Mouse (Mus musculus) A20 (cell line): ENCODE data around the gene Cep112.

Experiments used
- DNase-seq: peaks from one replicate; pipeline ENCODE4 v3.0.0-alpha.2; 2011; ENCODE audit warnings: low read depth, low spot score

Gene Cep112

DNA sequence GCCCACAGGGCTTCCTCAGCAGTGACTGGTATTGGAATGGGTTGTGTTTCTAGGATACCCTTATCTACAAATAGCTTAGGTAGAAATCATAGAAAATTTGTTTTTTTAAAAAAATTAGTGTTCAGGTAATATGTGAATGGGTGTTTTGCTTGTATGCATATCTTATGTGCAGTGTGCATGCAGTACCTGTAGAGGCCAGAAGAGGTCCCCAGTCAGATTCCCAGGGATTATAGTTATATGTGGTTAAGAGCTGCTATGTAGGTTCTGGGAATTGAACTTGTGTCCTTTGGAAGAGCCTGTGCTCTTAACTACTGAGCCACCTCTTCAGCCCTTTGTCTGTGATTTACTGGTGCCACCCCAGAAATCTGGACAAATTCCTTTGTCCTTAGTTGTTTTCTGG, 22.2 kb downstream of the Cep112 start:
- DNase-seq, result peak; percentile 15

DNA sequence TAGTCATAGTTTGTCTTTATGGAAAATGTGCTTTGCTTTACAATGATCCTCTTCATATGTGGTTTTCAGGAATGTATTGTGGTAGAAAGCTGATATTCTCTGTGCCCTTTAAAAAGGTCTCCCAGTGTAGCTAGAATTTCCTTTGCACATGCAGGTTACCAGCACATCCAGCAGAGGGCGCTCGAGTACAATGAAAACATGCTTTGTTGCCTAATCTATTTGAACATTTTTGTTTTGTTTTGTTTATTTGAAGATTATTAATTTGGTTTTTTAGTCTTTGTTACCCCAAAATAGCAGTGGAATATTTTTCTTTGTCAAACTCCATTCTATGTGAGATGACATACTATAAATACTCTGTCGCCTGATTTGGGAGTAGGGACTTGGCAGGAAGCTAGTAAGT, 24.8 kb downstream of the Cep112 start:
- peak; percentile 55 for DNase-seq

- no peak for DNase-seq
Observed at GRCm38 (mm10) chr11:108459599-108459998, 34.6 kb downstream of the Cep112 start.

GRCm38 (mm10) chr11:108464138-108464537, 39.1 kb downstream of the Cep112 start:
- no peak for DNase-seq

- no peak for DNase-seq
Observed at GRCm38 (mm10) chr11:108464715-108465301, 39.8 kb downstream of the Cep112 start.

DNA sequence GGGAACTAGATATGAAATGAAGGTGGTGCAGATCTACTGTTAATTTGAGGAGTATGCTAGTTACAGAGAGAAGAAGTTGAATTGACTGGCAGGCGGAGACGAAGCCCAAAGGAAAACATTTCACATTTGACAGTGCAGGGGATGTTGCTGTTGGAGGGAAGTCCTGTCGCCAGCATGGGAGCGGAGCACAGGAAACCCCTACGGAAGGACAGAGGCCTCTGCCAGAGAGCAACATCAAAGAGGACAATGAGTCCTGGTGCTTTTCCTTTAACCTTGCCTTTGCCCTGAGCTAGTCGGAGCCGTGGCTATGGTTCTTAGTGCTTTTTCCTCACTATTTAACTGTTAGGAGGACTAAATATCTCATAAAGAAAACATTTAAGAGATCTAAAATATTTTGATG, 50.7 kb downstream of the Cep112 start:
- no peak for DNase-seq

DNA sequence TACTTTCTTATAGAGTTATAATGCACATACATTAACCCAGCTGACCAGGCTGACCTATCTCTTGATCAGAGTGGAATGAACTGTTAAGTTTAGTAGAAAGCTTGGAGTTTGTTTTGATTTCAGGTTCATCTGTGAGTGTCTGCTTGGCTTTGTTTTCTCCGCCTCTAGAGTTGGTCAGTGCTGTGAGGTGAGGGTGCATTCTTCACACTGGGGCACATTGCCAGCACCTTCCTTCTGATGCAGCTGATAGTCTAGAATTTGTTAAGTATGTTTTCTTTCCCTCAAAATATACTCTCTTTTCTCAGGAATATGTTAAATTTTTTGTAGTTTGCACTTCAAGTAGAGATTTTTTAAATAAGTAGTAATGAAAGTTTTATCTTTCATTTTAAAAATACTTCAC, 51.2 kb downstream of the Cep112 start:
- DNase-seq, result no peak

GRCm38 (mm10) chr11:108483976-108484375, 59.0 kb downstream of the Cep112 start:
- DNase-seq, result no peak

GRCm38 (mm10) chr11:108488256-108488655, 63.3 kb downstream of the Cep112 start:
- DNase-seq, result no peak

- DNase-seq, result no peak
Observed at GRCm38 (mm10) chr11:108489863-108490262, 64.9 kb downstream of the Cep112 start.

DNA sequence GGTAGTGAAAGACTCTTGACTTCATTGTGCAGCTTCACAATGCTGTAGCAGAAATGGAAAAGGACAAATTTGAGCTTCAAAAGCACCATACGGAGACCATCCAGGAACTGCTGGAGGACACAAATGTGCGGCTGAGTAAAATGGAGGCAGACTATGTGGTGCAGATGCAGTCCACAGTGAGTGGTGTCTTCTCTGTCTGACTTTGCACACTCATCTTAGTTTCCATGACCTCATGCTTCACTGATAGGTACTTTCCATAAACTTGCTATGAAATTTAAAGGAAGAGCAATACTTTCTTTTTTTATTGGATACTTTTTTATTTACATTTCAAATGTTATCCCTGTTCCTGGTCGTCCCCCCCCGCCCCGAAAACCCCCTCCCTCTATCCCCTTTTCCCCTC, 83.2 kb downstream of the Cep112 start:
- no peak for DNase-seq

GRCm38 (mm10) chr11:108527725-108528363, 102.9 kb downstream of the Cep112 start:
- no peak for DNase-seq

- no peak for DNase-seq
Observed at GRCm38 (mm10) chr11:108532901-108533300, 107.9 kb downstream of the Cep112 start.

DNA sequence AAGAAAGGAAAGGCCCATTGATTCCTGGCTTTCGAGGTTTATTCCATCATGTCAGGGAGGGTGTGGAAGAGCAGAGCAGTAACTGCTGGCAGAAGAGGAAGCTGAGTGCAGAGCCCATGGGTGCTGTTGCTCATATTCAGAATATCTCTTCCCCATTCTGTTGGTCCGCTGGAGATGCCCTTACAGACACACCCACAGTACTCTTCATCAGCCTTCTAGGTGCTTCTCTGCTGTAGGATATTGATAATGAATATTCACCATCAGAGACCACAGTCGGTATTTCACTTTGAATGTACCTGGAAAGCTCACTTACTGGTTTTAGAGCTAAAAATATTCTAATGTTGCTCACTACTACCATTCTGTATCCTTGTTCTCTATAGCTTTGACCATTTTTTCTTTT, 109.0 kb downstream of the Cep112 start:
- no peak for DNase-seq

DNA sequence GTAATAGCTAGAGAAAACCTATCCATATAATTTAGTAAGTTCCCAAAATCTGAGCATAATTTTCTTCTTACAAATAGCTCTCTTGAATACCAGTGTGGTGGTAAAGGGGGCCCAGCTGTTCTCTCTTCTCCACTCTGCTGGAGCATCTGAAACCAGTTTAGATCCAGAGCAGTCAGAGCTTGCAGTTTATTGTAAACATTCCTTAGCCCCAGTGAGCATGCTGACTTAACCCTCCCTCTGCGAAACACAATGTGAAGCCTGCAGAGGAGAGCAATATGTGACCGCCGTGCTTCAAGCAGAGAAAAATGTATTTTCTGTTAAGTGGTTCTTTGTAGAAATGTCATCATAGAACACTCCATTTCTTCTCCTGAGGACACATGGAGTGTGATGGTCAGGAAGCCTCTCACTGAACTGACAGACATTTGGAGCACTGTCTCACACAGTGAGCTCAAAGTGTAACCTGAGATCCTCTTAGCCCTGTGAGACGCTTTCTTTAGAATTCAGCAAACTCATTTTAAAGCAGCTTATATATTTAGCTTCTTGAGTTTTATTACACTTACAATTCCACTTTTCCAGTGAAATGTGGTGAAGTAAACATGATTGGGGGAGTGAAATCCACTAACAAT, 128.1 kb downstream of the Cep112 start:
- no peak for DNase-seq

DNA sequence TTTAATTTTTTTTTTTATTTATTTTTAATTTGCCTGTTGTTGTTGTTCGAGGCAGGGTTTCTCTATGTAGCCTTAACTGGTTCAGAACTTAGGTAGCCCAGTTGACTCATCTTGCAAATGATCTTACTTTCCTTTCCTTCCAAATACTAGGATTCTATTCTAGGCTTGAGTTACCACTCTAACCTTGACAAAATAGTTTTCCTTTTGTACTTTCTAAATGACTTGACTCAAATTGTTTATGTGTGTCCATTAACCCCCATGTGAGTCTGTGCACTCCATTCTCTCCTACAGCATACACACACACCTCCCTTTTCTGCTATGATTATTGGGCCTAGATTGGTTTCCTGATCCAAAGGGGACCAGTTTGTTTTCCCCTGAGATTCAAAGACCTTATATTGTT, 128.9 kb downstream of the Cep112 start:
- DNase-seq, result no peak

GRCm38 (mm10) chr11:108558544-108558943, 133.6 kb downstream of the Cep112 start:
- DNase-seq, result no peak

GRCm38 (mm10) chr11:108559506-108559905, 134.5 kb downstream of the Cep112 start:
- no peak for DNase-seq

GRCm38 (mm10) chr11:108562076-108562475, 137.1 kb downstream of the Cep112 start:
- no peak for DNase-seq

DNA sequence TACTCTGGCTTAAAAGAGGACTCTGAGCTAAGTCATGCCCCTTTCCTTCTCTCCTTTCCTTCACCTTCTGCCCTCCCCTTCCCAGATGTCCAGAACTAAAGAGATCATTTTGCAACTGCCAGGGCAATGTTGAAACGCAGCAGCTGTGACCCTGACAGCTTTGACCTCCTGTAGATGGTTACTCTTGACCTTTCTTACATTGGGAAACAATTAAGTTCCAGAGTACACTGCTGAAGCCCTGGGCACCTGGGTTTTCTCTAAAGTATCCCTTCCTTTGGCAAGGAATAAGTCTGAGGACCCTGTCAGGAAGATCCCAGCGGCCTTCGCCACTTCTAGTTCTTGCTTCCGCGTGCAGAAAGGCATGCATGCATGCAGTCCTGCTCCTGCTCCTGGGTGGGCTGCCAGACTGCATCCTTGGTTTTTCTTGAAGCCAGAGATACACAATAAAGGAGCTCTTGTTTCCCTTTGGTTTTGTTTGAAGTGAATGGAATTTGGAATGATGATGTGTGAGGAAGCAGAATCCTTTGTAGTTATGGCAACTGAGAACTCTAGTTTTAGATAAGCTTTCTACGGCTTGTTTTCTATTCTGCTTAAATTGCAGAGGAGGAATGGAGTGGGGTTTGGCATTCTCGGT, 161.7 kb downstream of the Cep112 start:
- no peak for DNase-seq

DNA sequence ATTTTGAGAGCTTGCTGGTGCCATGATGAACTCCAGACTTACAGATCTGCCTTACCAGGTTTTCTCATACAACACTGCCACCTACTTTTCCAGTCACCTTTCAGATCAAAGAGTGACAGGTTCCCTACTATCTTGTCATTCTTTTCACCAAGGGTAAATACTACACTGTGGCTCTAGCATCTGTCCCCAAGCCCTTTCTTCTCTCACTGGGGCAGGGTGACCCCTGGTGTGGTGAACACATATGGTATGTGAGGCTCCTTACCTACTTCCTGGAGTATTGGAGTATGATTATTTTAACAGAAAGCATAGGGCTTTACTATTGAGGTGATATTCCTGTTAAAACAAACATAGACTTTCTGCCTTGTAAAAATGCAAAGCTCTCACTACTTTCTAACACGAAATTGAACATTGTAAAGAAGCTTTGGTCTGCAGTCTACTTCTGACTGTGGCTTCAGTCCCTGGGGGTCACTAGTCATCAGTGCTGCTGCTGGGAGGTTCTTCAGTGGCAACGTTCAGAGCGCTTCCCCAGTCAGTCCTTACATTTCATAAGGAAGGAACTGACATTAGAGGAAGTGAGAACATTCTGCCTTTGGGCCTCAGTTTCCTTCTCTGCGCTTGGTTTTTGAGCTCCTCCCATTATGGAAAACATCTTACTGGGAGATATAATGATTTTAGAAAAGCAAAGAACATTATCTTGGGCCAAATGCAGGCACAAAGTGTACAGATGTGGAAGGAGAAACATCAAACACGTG, 168.4 kb downstream of the Cep112 start:
- DNase-seq, result no peak

DNA sequence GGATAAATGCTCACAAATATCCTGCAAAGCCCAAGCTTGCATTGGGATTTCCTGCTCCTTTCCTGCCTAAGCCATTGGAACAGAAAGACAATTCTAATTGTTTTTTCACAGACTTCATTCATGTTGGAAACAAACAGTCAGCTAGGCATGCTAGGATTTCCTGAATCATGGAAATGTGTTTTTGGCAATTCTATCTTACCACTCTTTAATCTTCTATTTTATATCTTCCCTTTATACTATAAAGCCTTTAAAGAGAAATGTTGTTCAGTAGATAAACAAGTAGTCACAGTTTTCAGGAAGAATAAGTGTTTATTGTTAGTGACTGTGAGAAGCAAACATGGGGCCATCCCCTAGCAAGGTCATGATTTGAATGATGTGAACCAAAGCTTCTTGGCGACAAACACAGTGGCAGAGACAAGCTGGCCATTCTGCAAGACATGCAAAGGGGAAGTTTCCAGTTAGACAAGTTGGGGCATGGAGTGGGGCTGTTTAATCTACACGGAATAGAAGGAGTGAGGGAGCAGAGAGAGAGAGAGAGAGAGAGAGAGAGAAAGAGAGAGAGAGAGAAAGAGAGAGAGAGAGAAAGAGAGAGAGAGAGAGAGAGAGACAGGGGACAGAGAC, 169.1 kb downstream of the Cep112 start:
- DNase-seq, result no peak
